Mouse (Mus musculus): ENCODE data around the gene Fgfr2.

Fgfr2 gene

DNA sequence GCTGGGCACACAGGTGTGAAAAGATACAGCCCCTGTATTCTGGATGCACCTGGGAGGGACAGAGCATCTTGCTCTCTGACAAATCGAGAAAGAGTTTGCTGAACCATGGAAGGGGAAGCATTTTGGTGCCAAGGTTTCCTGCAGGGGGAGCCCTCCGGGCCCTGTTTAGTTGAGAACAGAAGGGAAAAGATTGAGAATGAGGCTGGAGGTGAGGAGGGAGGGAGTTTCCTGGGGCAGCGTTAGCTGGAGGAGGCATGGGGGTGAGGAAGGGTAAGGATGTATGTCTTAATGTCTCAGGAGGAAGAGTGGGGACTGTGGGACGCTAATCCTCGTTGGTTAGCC is 1524.7 kb downstream of the Fgfr2 start:
- DNase-seq (ENCODE audit: low spot score): peak; percentile 13

DNA sequence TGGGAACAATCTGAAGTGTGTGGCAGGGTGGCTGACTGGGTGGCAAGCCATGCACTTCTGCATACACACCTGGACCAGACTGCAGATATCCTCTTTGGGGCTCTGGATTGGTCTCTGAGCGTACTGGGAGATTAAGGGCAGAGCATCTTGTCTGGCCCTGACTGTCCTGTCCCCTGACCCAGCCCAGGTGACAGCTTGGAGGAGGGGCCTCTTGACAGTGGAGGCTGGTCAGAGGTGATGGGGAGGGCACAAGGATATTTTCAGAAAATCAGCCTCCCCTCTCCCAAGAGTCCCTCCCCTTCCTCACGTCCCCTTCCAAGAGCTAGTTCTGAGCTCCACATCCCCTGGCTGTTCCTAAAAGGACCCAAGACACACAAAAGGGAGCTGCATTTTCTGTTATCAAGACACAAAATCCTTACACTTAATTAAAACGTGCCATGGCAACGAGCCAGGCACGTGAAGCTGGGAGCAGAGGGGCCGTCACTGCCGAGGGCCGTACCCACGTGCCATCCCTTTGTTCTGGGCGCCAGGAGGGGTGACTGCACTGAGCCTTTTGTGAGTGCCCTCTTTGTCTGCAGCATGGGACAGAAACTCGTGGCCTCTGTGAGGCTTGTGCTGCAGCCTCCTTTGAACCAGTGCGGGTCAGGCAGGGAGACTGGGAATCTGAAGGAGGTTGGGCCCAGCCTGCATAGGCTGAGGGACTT is 1525.2 kb downstream of the Fgfr2 start:
- no peak for DNase-seq (ENCODE audit: low spot score)

DNA sequence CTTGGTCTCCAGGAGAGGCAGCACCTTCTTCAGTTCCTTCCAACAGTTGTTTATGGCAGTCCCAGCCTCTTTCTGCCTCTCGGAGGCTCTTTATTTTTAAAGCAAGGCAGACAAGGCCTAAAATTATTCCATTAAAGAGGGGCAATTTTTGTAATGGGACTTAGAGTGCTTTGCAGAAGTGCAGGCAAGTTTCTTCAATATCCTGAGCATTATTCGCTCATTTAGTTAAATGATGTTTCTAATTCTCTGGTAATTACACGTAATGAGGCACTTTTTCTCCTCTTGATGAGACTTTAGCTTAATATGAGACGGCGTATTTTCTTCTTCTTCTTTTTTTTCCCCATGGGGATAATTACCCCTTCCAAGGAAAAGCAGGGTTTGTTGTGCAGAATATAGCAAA is 1537.6 kb downstream of the Fgfr2 start:
- no peak for DNase-seq (ENCODE audit: low spot score)

DNA sequence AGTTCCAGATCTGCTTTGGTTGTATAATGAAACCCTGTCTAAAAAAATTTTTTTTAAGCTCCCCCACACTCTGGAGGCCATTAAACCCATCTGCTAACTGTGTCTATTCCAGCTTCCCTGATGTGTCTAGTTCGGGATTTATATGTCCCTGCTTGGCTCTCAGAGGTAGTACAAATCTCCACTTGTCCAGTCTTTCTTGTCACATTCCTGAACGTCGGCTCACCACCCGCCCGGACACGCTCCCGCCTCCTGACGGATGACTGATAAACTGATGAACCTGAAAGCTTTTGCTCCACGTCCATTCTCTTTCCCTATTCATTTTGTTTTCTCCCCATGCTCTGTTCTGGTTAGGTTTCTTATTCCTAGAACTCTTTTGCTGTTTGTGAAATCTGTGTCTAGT is 1541.0 kb downstream of the Fgfr2 start:
- DNase-seq (ENCODE audit: low spot score): peak; percentile 57

DNA sequence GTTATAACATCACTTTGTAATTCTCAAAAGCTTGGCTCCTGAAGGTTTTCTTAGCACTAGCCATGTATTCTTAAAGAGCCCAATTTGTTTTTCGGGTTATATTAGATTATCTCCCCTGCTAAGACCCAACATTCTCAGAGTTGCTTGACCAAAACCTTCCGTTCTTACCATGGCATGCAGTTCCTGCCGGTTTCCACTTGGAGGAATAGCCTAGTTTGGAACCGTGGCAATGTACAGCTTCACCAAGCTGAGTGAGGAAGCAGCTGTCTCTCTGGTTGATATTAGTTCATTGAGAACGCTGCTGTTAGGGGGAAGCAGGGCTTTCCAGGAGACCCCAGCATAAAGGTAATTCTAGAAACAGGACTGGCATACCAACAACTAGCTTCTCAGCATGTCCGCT is 1547.9 kb downstream of the Fgfr2 start:
- DNase-seq (ENCODE audit: low spot score): no peak

DNA sequence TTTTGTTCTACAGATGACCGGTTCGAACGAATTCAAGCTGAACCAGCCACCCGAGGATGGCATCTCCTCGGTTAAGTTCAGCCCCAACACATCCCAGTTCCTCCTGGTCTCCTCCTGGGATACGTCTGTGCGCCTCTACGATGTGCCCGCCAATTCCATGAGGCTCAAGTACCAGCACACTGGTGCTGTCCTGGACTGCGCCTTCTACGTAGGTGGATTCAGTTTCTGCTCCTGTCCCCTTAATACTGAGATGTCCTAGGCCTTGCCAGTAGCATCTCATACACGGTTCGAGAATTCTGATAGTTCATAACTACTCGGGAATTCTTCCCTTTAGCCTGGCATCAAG is 1562.5 kb downstream of the Fgfr2 start:
- DNase-seq (ENCODE audit: low spot score): no peak

DNA sequence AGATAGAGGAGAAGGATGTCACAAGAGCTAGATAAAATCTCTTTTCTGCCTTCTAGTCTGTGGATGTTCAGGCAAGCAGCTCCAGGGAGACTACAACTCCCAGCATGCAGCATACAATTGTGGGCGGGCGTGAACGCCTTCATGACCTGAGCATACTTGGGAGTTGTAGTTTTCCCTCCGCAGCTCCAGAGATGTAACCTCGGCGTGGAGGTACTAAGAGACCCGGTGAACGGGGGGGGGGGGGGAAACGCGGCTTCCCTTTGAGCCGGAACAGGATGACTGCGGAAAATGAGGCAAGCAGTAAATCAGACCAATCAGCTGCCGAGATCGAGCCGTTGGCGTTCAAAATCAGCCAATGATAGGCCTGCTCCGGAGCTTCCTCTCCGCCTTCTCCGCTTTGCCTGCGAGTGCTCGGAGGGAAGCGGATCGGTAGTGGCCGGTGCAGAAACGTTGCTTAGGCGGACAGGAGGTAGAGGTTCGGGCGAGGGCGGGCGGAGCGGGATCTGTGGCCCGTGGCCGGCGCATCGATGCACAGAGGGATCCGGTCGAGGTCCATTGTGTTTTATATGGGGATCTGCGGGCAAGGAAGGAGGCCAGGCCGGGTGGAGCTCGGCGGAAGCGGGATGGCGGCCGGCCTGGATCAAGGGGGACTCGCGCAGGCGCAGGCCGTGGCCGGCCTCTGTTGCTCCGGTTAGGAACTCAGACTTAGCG is 1563.0 kb downstream of the Fgfr2 start, which contains the start of gene Bub3:
Bub3 (plus strand) TSS at position 237 of the 711 bp plus-strand sequence.
- peak; percentile 90 for DNase-seq (ENCODE audit: low spot score)

DNA sequence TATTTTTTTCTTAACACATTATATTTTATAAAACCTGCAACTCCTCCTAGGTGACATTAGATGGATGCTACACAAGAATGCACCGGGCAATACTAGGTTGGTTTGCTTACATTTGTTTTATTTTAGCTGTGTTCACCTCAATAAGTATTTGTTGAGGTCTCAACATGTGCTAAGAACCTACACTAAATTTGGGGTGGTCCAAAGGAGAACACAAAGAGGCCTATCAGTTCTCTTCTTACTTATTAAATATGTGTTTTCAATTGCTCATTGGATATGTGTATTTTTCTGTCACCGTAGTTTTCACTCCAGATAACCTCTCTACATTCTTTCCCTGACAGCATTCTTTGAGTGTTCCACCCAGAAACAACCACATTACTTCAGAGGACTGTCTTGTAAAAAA is 1565.4 kb downstream of the Fgfr2 start:
- no peak for DNase-seq (ENCODE audit: low spot score)

DNA sequence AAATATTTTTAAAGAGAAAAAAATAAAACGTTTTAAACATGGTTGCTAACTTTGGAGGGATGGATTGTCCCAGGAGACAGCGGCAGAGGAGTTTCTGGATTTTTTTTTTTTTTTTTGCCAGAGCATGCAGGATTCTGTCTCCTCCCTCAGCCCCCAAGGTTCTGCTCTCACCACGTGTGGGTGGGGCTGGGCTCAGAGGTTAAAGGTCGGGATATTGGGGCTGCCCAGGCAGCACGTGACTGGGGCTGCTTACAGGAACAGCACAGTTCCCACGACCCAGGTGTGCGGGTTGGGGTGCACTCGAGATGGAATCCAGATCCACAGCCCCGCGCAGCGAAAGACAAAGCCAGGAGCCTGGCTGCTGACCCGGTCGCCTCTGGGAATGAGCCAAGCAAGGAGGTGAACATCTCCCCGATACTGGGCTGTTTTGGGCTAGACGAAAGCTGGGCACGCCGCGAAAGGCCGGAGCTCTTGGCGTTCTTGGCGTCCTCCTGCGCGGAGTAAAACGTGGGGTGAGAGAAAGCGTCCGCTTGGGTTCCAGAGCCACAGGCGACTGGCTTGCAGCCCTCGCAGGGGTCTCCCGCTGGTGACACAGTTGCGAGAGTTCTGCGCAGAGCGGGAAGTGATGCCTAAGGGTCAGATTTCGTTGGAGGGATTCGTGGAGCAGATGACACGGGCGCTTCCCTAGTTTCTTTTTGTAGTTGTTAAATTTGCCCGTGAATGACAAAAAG is 1566.4 kb downstream of the Fgfr2 start:
- no peak for DNase-seq (ENCODE audit: low spot score)

DNA sequence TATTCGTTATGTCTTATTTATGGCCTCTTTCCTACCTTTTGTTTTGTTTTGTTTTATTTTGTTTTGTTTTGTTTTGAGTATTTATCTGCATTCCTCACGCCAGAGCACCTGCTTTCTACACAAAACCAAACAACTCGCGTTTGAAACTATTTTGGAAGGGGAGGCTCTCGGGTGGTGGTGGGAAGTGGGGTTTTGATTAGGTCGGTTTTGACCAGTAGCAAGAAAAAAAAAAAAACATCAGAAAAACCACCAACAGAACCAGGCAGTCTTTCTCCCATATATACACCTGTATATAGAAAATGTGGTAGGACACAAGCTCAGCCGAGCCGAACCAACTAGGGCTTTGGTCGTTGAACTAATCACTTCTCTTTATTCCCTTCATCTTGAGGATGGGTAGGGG is 1567.0 kb downstream of the Fgfr2 start:
- no peak for DNase-seq (ENCODE audit: low spot score)

DNA sequence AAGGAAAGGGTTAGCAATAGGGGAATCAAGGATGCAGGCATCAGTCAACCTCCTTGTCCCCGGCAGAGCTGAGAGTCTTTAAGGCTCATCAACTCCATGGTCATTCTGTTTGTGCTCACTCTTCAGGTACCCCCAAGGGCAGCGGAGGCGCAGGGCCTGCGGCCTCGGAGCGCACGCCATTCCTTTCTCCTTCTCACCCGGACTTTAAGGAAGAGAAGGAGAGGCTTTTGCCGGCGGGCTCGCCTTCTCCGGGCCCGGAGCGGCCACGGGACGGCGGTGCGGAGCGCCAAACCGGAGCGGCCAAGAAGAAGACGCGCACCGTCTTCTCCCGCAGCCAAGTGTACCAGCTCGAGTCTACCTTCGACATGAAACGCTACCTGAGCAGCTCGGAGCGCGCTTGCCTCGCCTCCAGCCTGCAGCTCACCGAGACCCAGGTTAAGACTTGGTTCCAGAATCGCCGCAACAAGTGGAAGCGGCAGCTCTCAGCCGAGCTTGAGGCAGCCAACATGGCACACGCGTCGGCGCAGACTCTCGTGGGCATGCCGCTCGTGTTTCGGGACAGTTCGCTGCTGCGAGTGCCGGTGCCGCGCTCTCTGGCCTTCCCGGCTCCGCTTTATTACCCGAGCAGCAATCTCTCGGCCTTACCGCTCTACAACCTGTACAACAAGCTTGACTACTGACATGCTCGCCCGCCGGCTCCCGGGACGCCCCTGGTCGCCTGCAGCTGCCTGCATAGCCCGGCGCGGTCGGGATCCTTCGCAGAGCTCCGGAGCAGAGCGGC is 1567.7 kb downstream of the Fgfr2 start:
- peak; percentile 35 for DNase-seq (ENCODE audit: low spot score)

DNA sequence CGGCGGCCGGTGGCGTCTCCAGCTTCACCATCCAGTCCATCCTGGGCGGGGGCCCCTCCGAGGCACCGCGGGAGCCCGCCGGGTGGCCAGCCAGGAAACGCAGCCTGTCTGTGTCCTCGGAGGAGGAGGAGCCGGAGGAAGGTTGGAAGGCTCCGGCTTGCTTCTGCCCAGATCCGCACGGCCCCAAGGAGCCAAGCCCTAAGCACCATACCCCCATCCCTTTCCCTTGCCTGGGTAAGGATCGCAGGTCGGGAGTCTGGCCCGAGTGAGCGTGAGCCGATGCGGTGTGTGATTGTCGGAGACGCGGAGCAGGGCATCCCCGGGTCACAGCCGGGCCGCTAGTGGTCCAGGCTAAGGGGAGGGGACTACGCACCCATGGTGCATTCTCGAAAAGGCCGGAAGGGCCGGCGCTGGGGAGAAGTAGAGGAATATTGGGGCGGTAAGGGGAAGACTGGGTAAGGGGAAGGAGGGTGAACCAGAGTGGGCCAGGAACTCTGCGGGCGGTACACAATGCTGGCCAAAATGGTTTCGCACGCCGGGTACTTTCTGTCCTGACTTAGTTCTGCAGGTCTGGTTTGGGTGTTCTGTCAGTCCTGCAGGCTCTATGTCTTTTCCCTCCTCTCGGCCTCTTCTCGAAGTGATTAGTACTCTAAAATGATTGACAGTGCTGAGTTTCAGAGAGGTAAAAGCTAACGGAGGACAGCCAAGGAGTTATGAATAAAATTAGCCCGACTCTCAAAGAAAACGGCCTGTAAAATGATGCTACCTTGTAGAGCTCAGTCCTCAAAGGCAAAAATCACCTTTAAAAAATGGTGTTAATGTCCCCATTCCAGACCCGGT is 1568.6 kb downstream of the Fgfr2 start:
- no peak for DNase-seq (ENCODE audit: low spot score)

DNA sequence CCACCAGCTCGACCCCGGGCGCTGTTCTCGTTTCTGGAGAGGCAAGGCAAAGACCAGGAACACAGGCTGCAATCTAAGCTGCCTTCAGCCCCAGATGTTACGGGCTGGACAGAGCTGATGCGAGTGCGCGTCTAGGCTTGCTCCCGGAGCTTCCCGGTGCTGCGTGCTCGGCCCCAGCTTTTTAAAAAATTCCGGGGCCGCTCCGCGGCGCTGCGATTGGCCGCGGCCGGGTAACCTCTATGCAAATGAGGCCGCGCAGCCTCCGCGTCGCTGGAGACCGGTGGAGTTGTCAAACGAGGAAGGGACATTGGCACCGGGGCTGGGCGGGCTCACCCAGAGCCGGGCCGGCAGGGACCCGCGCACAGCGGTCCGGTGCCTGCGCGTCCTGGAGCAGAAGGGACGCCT is 1569.4 kb downstream of the Fgfr2 start:
- DNase-seq (ENCODE audit: low spot score): peak; percentile 53

DNA sequence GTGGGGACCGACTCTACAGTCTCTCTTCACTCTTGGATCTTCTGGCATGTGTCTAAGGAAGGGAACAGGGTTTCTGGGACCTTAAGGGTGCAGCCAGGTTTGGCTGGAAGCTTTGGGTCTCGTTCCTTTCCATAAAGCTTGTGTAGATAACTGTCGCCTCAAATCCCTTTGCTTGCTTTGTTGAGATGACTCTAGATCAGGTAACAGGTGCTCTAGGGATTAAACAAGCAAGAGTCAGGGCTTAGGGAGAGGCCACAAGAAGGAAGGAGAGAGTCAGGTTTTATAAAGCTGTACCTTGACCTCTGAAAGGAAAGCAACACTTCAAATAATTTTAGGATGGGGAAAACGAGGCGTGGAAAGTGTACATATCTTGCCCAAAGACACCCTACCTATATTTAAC is 1570.4 kb downstream of the Fgfr2 start:
- no peak for DNase-seq (ENCODE audit: low spot score)

DNA sequence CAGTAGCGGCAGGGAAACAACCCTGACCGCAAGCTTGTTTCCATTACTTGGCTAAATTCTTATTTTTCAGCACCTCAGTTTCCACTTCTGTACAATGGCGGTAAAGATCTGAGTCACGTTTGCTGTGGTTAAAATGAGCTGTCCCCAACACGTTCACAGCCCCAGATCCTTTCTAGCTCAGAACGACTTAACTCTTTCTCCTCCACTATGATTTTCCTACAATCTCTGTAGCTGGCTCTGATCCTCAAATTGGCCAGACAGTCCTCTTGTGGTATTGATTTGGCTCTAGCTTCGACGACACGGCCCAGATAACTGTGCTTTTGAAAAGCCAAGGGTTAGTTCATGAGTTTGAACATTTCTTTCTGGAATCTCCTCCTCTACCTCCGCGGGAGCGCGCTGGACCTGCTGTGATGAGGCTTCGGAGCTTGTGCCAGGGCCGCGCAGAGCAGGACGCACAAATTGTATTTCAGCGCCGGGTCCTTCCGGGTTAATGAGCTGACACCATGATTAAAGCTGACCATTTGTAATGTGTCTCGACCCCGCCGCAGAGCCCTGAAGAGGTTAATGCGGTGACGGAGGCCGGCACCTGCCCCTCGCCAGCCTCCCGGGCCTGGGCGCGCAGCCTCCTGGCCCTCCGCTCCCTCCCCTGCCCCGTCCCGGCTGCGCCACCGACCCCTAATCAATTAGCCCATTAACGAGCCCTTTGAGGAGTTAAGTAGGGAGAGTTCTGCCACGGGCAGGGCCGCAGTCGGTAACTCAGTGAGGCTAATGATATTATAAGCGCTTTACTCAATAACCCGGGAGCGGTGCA is 1571.0 kb downstream of the Fgfr2 start:
- no peak for DNase-seq (ENCODE audit: low spot score)

DNA sequence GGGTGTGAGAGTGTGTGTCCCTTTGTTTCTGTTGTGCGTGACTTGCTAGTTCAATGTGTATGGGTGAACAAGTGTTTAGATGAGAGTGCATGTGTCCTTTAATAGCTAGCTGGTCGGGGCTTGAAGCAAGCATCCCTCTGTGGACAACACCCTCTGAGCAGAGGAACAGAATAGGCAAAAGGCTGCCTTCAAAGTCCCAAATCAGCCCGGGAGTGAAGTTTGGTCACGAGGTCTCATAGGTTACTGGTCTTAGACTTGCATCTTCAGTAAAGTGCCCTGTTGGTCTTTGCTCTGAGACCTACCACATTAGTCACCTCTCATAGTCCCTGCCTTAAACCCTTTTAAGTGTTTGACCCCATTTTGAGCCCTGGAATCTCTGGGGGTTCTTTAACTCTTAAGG is 1571.7 kb downstream of the Fgfr2 start:
- DNase-seq (ENCODE audit: low spot score): no peak

DNA sequence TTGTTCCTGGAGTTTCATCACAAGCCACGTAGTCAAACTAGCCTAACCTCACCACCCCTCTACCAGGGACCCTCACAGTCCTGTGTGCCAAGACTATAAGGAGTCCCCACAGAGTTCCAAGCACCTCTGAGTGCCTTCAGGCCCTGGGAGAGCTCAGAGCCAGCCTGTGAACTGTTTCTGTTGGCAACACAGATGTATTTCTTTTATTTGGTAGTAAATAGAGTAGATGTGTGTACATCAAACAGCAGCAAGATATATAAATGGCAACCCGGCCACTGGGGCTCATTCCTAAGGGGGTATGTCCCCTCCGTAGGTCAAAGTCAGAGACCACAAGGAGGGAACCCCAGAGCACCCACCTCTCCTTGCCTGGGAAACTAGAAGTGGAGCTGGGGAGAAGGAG is 1574.7 kb downstream of the Fgfr2 start, which contains the start of gene Hmx2:
Hmx2 (plus strand) TSS at position 301 of the 400 bp plus-strand sequence.
- no peak for DNase-seq (ENCODE audit: low spot score)

DNA sequence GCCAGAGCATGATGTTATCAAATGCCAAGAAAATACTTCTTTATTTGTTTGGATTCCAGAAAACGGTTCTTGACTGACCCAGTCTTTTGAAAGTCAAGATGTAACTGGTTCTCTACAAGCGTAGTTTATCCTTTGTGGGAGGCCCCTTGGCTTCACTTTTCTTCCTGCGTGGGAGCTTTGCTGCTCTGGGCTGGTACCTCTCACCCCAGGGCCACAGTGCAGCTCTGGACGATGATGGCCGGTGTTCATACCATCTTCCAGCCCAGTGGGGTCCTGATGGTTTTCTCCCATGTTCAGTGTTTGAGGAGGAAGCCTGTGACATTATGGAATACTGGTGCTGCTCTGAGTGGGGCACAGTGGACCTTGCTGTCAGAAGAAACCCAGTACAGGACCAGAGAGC is 1575.7 kb downstream of the Fgfr2 start:
- DNase-seq (ENCODE audit: low spot score): no peak

DNA sequence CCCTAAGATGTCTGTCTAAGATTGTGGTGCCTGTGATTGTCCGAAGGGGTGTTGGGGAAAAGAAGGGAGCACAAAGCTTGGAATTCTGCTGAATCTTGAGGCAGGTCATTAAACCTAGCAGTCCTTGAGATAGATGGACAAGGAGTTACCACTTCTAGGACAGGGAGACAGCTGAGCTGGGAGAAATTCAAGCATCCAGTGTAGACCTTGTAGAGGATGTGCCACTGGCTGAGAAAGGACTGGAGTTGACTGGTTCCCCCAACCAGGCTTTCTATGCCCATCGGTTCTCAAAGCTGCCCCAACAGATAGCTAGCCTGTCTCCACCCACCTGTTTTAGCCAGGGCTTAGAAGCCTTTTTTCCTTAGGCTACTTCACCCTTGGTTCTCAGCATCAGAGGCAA is 1576.7 kb downstream of the Fgfr2 start:
- DNase-seq (ENCODE audit: low spot score): no peak

DNA sequence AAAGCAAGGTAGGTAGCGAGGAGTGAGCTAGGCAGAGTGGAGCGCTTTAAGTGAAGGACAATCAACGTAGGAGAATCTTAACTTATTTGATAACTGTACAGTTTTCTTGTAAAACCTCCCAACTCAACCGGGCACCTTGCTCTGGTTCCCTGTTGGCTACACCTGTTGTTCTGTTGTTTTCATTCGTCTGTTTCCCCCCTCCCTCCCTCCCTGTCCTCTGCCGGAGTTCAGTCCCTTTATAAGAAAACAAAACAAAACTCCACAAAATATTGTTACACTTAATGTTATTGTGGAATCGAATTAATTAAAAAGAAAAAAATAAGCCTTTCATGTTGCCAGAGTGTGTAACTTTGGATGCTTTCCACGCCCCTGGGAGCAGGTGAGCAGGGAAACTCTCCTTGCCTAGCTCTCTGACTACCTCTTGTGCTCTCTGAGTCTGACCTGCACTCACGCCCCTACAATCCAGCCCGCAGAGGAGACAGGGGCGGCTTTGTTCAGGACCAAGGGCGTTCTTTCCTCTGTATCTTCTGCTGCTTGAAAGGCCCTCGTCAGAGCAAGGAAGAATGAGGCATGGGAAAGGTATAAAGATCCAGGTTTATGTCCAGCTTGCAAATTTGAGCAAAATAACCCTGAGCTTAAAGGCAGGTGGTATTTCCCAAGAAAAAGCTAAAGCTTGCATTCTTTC is 1577.3 kb downstream of the Fgfr2 start:
- DNase-seq (ENCODE audit: low spot score): no peak

Measured in urinary bladder, postnatal 14 days (tissue).